Mouse (Mus musculus): ENCODE measurements around the gene Trim40.

The Trim40 gene

DNA sequence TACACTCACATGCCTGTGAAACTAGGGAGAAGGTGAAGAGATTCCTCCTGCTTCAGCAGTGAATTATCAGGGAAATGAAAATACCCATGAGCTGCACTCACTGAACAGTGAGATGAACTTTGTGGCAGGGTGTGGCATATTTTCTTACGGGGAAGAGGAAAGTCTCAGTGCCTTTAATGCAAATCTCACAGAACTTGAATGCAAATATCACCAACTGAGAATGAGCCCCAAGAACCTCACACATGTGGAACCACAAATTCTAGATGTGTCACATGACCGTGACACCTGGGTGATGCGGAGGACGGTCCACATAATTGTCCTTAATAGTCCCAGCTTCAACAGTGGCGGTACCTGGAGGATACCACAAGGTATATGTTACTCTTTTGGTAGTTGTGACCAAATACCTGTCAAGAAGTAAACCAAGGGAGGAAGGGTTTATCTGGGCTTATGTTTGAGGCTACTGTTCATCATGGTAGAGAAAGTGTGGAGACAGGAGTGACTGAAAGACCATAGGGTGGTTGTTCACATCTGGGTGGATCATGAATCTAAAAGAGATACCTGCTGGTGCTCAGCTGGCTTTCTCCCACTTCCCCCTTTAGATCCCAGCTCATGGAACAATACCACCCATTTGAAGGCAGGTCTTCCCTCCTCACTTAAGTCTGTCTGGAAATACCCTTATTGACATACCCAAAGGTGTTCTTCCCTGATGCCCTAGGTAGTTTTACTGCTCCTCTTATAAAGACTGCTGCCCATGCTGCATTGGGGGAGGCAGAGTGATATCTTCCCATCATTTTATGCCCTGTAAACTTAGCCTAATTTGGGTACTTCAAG is at the start of gene Trim40:
Gene Trim40 (minus strand): TSS at position 51 of the 831 bp plus-strand sequence.
- DNase-seq (ENCODE audit: low read depth, low spot score), result no peak

DNA sequence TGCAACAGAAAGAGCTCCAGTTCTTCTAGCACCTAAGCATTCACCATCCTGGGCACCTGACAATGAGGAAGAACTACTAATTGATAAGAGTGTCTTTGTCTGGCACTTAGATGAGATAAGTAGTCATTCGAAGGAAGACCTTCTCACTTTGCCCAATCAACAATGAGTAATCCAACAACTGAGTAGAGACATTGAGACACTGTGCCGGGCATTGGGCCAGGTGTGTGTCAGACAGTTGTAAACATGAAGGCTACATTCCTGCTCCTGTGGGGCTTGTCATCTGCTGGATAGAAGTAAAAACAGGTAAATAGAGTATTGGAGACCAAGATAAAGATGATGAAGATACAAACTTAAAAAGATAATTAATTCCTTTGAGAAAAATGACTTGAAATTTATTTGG is 48.1 kb upstream of the Trim40 start:
- DNase-seq (ENCODE audit: low read depth, low spot score), result no peak

DNA sequence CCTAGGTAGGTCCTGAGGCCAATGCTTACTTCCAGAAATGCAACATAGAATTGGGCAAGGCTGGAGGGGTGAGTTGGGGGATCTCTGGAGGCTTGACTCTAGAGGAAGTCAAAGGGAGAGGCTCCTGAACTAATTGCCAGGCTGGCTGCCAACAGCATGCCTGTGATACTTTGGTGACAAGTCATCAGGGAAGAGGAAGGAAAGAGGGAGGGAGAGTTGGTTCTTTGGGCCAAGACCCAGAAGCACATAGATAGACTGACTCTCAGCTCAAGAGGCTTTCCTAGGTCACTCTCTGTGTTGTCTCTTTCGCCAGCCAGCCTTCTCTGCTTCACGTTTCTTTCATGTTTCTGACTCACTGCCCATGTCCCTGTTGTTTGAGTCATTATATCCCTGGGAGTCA is 41.9 kb upstream of the Trim40 start:
- no peak for DNase-seq (ENCODE audit: low read depth, low spot score)

DNA sequence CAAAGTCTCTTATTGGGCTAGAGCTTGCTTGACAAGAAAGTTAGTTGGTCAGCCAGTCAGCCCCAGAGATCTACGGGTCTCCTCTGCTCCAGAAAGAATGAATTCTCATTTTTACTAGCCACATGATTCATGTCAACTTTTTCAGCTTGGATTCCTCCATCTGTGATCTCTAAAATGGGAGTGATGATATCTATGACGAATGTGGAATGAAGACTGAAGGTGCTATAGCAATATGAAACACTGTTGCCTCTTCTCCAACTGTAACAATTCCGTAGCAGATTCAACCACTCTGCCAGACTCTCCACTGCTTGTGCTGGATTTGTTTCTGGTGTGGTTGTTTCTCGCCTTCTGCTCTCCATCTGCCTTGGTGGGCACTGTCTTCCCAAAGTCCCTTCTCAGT is 41.2 kb upstream of the Trim40 start:
- DNase-seq (ENCODE audit: low read depth, low spot score), result no peak

DNA sequence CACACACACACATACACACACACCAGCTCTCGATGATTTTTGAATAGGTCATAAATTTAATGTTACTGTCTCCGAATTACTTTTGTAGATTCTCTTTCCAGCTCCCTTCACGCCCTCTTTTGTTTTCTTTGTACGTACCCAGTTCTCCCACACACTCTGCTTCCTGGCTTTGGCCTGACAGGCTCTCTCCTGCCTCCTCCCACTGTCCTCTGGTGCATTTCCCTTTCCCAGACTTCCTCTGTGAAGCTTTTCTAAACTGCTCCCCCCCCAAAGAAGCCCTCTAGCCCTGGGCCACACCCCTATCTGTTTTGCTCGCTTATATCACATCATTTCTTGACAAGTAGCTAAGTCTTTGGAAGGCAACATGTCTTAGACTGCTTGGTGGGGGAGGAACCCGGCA is 40.3 kb upstream of the Trim40 start:
- DNase-seq (ENCODE audit: low read depth, low spot score), result no peak

DNA sequence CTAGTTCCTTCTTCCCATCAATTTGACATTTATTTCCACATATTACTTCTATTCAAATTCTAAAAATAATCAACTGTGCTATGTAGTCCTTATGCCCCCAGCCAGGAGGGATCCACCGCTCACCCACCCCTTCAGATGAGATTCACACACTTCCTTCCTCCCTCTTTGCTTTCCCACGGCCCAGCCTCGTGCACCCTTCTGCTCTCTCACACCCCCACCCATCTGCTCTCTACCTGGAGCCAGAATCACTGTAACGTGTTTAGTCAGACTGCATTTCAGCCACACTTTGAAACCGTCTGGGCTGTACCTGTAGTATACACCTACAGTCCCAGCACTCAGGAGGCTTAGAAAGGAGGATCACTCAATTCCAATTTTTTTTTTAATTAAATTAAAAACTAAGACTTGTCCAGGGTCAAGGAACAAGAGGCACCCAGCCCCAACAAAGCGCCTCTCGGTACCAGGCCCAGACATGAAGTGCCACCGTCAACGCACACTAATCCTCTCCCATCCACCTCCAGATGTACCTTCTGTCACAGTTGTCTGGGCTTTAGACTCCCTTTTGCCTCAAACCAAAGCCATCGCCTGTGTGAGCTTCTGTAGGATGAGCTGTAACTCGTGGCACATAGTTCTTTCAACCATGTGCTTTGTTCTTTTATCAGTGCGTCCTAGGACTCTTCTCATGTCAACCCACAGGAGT is 39.5 kb upstream of the Trim40 start:
- no peak for DNase-seq (ENCODE audit: low read depth, low spot score)

DNA sequence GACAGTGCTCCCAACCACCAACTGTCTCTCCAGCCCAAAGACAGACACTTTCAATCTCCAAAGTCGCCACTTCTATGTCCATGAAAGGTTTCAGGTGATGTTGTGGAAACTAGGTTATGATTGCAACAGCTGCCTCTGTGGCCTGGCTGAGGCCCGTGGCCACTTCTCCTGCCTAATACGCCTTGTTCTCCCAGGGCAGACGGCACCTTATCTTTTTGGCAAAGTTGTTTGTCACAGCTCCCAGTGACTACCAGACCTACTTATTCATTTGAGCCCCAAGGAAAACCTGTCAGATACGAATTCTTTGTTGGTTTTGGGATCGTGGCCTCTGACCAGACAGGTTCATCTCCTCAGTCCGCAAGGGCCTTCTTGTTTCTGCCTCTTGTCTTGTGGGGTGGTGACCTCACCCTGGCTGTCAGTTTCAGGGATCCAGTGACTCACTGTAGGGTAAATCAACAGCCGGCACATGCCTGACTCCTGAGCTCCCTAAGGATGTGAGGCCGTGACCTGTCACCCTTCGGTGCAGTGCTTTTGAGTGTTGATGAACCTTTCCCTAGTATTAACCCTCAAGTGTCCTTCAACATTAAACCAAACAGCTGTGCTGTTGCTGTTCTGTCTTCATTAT is 37.7 kb upstream of the Trim40 start:
- no peak for DNase-seq (ENCODE audit: low read depth, low spot score)

DNA sequence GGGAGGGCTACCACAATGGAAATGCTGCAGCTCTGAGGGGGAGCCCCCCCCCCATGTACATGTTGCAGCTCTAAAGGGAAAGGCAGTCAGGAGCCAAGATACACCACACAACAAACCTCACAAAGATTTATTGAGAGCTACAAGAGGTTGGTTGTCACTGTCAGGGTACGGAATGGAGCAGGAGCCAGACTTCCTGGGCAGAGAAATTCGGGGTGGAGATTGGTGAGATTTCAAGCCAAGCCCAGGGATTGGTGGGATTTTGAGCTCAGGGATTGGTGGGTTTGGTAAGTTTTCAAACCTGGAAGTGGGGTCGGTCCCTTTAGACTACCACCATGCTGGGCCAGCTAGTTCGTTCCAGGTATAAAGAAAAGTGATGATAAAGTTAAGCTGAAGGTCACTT is 33.6 kb upstream of the Trim40 start:
- no peak for DNase-seq (ENCODE audit: low read depth, low spot score)

DNA sequence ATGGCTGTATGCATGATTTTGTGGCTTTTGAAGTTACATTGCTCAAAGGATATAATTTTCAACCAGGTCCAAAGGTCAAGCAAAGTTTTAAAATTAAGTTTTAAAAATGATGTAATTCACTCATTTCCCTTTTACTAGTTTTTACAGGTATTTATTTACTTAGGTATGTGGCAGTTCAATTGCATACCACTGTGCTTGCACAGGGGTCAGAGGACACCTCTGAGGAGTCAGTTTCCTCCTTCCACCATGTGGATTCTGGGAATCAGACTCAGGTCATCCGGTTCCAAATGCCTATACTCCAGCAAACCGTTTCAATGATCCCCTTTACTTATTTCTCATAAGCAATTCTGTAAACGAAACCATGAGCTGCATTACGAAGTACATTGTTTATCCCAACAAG is 32.8 kb upstream of the Trim40 start:
- no peak for DNase-seq (ENCODE audit: low read depth, low spot score)

DNA sequence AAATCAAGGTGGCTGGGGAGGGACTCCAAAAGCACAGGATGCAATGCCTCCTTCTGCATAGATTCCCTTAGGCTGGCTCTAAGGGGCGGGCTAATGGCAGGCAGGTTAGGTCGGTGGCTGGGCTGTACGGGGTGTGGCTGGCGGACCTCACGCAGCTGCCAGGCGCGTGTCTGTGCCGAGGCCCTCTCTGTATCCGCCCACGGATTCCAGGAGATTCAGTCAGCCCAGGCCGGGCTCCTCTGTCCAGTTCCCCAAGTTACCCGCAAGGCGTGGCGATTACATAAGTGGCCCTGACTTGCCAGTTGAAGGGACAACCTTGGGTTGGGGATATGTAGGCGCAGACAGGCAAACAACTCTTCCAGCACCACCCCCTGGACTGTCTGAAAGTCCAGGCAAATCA is 30.3 kb upstream of the Trim40 start:
- no peak for DNase-seq (ENCODE audit: low read depth, low spot score)

DNA sequence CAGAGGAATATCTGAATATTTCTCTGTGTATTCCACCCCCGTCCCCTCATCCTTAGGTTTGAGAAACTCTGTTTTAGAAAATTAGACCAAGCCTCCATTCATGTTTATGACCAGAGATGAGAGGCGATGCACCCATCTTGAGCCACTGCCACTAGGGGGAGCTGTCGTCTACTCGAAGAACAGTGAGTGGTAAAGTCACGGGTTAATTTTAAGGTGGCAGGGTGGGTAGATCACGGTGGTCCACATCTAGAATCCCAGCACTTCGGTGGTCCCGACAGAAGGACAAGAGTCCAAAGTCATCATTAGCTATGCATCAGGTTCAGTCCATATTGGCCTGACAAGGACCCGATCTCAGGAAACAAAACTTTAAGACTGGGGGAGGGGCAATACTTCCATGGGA is 25.2 kb upstream of the Trim40 start:
- peak; percentile 53 for DNase-seq (ENCODE audit: low read depth, low spot score)

DNA sequence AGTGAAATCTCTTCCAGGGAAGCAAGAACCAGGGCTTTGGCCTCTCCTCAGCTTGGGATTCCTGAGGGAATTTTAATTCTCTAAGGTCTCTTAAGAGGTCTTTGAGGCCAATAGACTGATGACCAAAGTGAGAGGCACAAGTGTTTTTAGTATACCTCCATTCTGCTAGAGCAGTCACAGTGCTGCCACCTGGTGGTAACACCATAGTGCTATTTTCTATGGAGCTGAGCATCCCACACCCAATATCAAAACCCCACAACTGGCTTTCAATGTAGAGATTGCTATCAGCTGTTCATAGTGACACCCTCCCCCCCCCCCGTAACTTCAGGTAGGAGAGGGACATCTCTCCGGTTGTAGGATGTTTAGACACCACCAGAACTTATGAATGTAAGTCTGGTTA is 24.2 kb upstream of the Trim40 start:
- DNase-seq (ENCODE audit: low read depth, low spot score), result peak; percentile 78

DNA sequence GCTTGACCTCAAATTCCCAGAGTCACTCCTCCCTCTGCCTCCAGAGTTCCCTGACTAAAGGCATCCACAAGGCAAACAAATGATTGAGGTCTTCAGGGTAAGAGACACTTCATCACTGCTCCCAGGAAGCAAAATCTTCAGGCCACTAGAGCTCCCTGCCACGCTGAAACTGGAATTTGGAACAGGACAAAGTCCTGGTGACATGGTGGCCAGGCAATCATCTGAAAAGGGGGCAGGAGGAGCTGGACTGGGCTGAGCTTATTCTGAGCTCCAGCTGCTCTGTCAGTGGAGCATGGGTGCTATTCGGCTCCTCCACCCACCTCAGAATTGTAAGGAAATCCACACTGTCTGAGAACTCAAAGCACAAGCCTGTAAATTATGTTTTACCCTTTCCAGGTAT is 22.1 kb upstream of the Trim40 start:
- DNase-seq (ENCODE audit: low read depth, low spot score), result no peak

DNA sequence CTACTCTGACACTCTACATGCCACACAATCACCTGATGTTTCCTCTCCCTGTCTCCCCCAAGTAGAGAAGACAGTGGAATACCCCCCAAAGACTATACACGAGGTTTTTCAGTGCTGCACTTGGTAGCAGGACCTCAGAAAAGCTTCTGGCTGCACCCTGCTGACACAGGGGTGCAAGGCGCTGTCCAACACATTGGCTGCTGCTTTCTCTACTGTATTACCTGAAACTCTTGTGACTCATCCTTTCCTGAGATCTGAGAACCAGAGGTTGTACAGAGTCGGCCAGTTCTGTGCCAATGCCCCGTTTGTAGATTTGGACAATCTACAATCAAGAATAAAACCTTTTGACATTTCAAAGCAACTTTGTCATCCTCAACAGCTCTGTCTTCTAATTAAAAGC is 19.9 kb upstream of the Trim40 start:
- no peak for DNase-seq (ENCODE audit: low read depth, low spot score)

DNA sequence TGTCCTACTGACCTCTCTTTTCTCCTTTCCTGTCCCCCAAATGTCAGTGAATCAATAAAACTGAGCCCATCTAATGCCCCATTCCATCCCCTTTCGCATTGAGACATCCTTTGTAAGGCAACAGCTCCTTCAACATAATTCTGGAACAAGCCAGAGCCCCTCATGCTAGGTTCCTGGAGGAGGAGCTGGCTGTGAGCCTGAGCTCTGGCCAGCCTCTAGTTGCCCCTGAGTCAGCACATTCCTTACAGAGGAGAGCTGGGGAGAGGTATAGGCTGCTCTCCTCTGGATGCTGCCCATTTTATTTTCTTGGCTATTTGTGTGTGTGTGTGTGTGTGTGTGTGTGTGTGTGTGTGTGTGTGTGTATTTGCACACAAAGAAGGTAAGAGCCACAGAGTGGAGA is 18.3 kb upstream of the Trim40 start:
- no peak for DNase-seq (ENCODE audit: low read depth, low spot score)

DNA sequence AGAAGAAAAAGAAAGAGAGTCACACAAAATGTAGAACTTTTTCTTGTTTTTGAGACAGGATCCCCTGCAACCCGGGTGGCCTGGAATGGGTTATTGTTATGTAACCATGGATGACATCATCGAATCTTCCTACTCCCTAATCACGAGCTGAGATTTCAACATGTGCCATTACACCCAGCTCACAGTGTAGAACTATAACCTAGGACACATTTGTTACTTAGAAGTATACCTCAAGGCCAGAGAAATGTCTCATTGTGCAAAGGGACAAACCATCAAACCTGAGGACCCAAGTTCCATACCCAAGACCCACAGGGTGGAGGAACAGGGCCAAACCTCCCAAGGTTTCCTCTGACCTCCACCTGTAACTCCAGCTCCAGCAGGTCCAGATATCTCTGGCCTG is 13.7 kb upstream of the Trim40 start:
- no peak for DNase-seq (ENCODE audit: low read depth, low spot score)

DNA sequence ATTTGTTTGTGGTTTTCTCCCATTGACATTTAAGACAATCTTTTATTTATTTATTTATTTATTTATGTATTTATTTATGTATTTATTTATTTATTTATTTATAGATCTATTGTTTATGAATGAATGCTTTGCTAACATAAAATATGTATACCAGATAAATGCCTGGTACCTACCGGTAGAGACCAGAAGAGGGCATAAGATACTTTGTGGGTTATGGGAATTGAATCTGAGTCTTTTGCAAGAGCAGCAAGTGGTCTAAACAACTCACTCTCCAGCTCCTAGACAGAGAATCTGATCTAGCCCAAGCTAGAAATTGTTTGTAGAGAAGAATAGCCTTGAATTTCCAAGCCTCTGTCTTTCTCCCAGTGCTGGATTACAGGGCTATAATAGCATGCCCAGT is 10.8 kb upstream of the Trim40 start:
- DNase-seq (ENCODE audit: low read depth, low spot score), result no peak

DNA sequence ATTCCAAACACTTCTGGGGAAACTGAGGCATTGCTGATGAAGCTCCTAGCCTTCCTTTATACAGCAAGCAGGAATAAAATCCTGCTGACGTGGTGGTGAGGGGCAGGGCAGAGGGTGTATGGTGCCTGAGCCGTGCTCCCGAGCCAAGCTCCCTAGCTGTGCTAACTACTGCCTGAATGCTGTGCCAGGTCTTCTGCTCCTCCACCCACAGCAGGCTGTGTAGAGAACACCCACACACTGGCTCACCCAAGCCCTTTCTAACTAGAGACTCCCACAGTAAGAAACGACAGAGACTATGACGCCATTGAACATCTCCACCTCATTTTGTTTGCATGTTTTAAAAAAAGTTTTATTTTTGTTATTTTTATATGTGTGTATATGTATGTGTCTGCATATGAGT is 10.1 kb upstream of the Trim40 start:
- DNase-seq (ENCODE audit: low read depth, low spot score), result no peak

DNA sequence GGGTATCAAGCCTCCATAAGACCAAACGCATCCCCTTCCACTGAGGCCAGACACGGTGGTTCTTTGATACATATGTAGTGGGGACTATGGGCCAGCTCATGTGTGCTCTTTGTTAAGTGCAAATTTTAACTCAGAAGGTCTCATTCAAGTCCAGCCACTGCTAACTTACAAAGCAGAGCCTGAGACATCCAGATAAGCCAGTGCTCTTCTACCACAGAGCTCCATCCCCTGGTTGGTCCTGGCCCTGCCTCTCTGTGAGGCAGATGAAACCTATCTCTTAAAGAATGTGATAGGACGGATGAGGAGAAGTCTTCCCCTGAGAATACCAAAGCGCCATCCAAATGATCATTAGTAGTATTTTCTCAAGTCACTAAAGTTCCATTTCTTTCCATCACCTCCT is 9.5 kb upstream of the Trim40 start:
- DNase-seq (ENCODE audit: low read depth, low spot score), result no peak

DNA sequence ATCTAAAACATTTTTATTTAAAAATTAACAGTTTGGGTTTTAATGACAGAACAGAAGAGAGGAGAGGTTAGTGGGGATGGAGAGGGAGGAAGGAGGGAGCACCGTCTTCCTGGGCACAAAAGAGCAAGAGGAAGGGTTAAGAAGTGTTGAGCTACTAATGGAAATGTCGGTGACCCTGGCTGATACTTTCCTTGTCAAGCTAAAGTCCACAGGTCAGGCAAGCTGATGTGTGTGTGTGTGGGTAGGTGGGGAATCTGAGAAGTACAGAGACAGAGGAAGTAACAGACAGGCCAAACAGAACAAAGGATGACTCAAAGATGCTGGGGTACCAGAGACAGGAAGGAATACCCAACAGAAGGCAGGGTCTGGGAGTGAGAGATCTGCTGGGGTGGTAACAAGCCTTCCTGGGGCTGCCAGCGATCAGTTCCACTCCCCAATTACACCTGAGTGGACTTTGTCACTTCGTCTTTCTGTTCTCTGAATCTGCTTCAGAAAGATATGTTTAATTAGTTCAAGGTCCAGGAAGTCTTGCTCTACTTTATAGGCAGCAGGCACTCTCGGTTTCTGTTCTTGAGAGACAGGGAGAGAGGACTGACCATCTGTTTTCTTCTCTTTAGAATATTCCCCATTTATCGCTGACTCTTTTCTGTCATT is 7.8 kb upstream of the Trim40 start, which contains the start of gene Trim31:
Gene Trim31 (plus strand): TSS at position 567 of the 654 bp plus-strand sequence.
- DNase-seq (ENCODE audit: low read depth, low spot score), result no peak

DNA sequence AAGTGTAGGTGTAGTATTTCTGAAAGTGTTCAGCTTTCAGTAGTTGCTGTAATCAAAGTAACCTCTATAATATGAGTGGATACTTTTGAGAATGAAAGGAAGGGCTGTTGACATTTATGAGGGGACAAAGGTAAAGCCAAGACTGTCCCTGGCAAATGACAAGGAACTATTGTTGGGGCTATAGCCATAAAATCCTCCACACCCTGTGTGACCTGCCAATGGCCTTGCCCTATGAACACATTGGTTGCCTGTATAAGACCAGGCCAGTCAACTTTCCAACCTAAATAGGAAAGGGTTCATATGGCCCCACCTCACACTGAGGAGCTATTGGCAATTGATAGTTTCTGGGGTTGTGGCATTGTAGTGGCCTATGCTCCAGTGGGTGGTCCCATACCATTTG is 7.1 kb upstream of the Trim40 start:
- no peak for DNase-seq (ENCODE audit: low read depth, low spot score)

DNA sequence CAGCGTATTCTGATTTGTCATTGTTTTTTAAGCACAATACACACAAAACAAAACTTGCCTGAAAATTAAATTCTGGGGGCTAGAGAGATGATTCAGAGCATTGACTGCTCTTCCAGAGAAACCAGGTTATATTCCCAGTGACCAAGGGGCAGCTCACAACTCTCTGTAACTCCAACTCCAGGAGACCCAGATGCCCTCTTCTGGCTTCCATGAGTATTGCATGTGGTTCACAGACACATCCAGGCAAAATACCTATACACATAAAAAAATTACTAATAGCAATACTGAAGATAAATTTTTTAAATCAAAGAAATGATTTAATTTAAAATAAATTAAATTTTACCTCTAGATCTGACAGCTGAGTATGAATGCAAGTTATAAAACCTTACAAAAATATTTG is 6.7 kb upstream of the Trim40 start:
- peak; percentile 53 for DNase-seq (ENCODE audit: low read depth, low spot score)
